Mouse (Mus musculus): Measurements from ENCODE around the gene L3hypdh. TPM values are rescaled to one million over a fixed set of nuclear protein-coding genes. Genes with fewer than 3 reads are reported as not detected.

The L3hypdh gene
- 9.9 and 10.0 TPM in 2 replicates for polyA plus RNA-seq (2016; fragmentation: Nextera tagmentation; extraction: Ambion mirVana)

- Histone ChIP-seq H3K9me3 (no peaks in the 10 kb centered on the region), H3K4me3 (peak within 1 kb of the TSS; percentile 53), H3K27me3 (replicated peaks) (no peaks in the 10 kb centered on the region), H3K4me2 (replicated peaks) (peak within 1 kb of the TSS; percentile 78), H3K36me3 (peaks cover 8% of the 10 kb centered on the region), H3K4me1 (peaks cover 26% of the 10 kb centered on the region), H3K9ac (peak within 1 kb of the TSS; percentile 76), H3K27ac (peak within 1 kb of the TSS; percentile 86)
- 1% methylated on average over 60 of the region's 60 CpGs for WGBS
- ATAC-seq (ENCODE audit: low FRiP score, low read depth), result peak; percentile 97
Observed at GRCm38 (mm10) chr12:72085329-72086165, at the start of gene L3hypdh, which contains the start of gene Jkamp. TSS of gene L3hypdh (minus strand) at chr12:72085439. TSS of gene Jkamp (plus strand) at chr12:72085589.

GRCm38 (mm10) chr12:72129203-72129602, 44.0 kb upstream of the L3hypdh start:
- 90% methylated on average over 10 of the region's 10 CpGs for WGBS
- ATAC-seq (ENCODE audit: low FRiP score, low read depth), result no peak
- Histone ChIP-seq H3K9me3 (0 out of 2 replicates have a peak, but pooled peaks cover 2% of the 10 kb centered on the region), H3K27me3 (replicated peaks) (no peaks in the 10 kb centered on the region), H3K9ac (no peak overlapping the region), H3K36me3 (no peaks in the 10 kb centered on the region), H3K27ac (no peak overlapping the region), H3K4me1 (no peaks in the 10 kb centered on the region), H3K4me2 (replicated peaks) (no peak overlapping the region), H3K4me3 (no peak overlapping the region)

GRCm38 (mm10) chr12:72115686-72116345, 30.6 kb upstream of the L3hypdh start:
- H3K36me3 ChIP-seq, result no peaks in the 10 kb centered on the region
- no peaks in the 10 kb centered on the region for H3K27me3 ChIP-seq (replicated peaks)
- no peak for ATAC-seq (ENCODE audit: low FRiP score, low read depth)
- H3K9ac ChIP-seq, result no peak overlapping the region
- no peak overlapping the region for H3K4me3 ChIP-seq
- no peaks in the 10 kb centered on the region for H3K9me3 ChIP-seq
- no peaks in the 10 kb centered on the region for H3K4me1 ChIP-seq
- WGBS, result 85% methylated on average over 22 of the region's 23 CpGs
- no peak overlapping the region for H3K27ac ChIP-seq
- no peak overlapping the region for H3K4me2 ChIP-seq (replicated peaks)

- H3K27ac ChIP-seq, result no peak overlapping the region
- H3K4me2 ChIP-seq (replicated peaks), result no peak overlapping the region
- no peaks in the 10 kb centered on the region for H3K9me3 ChIP-seq
- no peaks in the 10 kb centered on the region for H3K36me3 ChIP-seq
- no peak for ATAC-seq (ENCODE audit: low FRiP score, low read depth)
- 84% methylated on average over 6 of the region's 6 CpGs for WGBS
- H3K9ac ChIP-seq, result no peak overlapping the region
- H3K27me3 ChIP-seq (replicated peaks), result no peaks in the 10 kb centered on the region
- H3K4me3 ChIP-seq, result no peak overlapping the region
- no peaks in the 10 kb centered on the region for H3K4me1 ChIP-seq
Observed at GRCm38 (mm10) chr12:72115126-72115525, 29.9 kb upstream of the L3hypdh start.

GRCm38 (mm10) chr12:72104525-72105281, 19.5 kb upstream of the L3hypdh start:
- no peaks in the 10 kb centered on the region for H3K4me1 ChIP-seq
- no peaks in the 10 kb centered on the region for H3K27me3 ChIP-seq (replicated peaks)
- peaks cover 13% of the 10 kb centered on the region for H3K36me3 ChIP-seq
- no peak for ATAC-seq (ENCODE audit: low FRiP score, low read depth)
- no peak overlapping the region for H3K27ac ChIP-seq
- H3K4me2 ChIP-seq (replicated peaks), result 0 out of 2 replicates have a peak overlapping the region, but pooled peaks have one; percentile 20
- 24% methylated on average over 14 of the region's 14 CpGs for WGBS
- no peaks in the 10 kb centered on the region for H3K9me3 ChIP-seq
- H3K4me3 ChIP-seq, result no peak overlapping the region
- no peak overlapping the region for H3K9ac ChIP-seq

- peaks cover 13% of the 10 kb centered on the region for H3K36me3 ChIP-seq
- no peak overlapping the region for H3K9ac ChIP-seq
- H3K27ac ChIP-seq, result no peak overlapping the region
- H3K4me3 ChIP-seq, result no peak overlapping the region
- no peak for ATAC-seq (ENCODE audit: low FRiP score, low read depth)
- no peak overlapping the region for H3K4me2 ChIP-seq (replicated peaks)
- WGBS, result 87% methylated on average over 5 of the region's 5 CpGs
- no peaks in the 10 kb centered on the region for H3K4me1 ChIP-seq
- no peaks in the 10 kb centered on the region for H3K9me3 ChIP-seq
- no peaks in the 10 kb centered on the region for H3K27me3 ChIP-seq (replicated peaks)
Observed at GRCm38 (mm10) chr12:72104027-72104426, 18.8 kb upstream of the L3hypdh start.

- Histone ChIP-seq H3K27ac (no peak overlapping the region), H3K36me3 (peaks cover 20% of the 10 kb centered on the region), H3K9ac (no peak overlapping the region), H3K27me3 (replicated peaks) (no peaks in the 10 kb centered on the region), H3K4me2 (replicated peaks) (no peak overlapping the region), H3K9me3 (no peaks in the 10 kb centered on the region), H3K4me3 (no peak overlapping the region), H3K4me1 (no peaks in the 10 kb centered on the region)
- WGBS, result 83% methylated on average over 6 of the region's 6 CpGs
- no peak for ATAC-seq (ENCODE audit: low FRiP score, low read depth)
Observed at GRCm38 (mm10) chr12:72102776-72103175, 17.5 kb upstream of the L3hypdh start.

- Histone ChIP-seq H3K4me3 (no peak overlapping the region), H3K36me3 (peaks cover 72% of the 10 kb centered on the region), H3K27me3 (replicated peaks) (no peaks in the 10 kb centered on the region), H3K9ac (no peak overlapping the region), H3K9me3 (no peaks in the 10 kb centered on the region), H3K4me1 (no peaks in the 10 kb centered on the region), H3K4me2 (replicated peaks) (no peak overlapping the region), H3K27ac (no peak overlapping the region)
- ATAC-seq (ENCODE audit: low FRiP score, low read depth), result no peak
- 98% methylated on average over 8 of the region's 8 CpGs for WGBS
Observed at GRCm38 (mm10) chr12:72096966-72097365, 11.7 kb upstream of the L3hypdh start.

GRCm38 (mm10) chr12:72089802-72090201, 4.6 kb upstream of the L3hypdh start:
- H3K27me3 ChIP-seq (replicated peaks), result no peaks in the 10 kb centered on the region
- no peak overlapping the region for H3K4me2 ChIP-seq (replicated peaks)
- ATAC-seq (ENCODE audit: low FRiP score, low read depth), result no peak
- H3K36me3 ChIP-seq, result peaks cover 40% of the 10 kb centered on the region
- H3K9me3 ChIP-seq, result no peaks in the 10 kb centered on the region
- no peak overlapping the region for H3K9ac ChIP-seq
- 80% methylated on average over 4 of the region's 4 CpGs for WGBS
- H3K4me3 ChIP-seq, result no peak overlapping the region
- no peak overlapping the region for H3K27ac ChIP-seq
- H3K4me1 ChIP-seq, result peaks cover 14% of the 10 kb centered on the region

- Histone ChIP-seq H3K27ac (peak overlapping the region; percentile 86), H3K9me3 (no peaks in the 10 kb centered on the region), H3K4me1 (peaks cover 26% of the 10 kb centered on the region), H3K9ac (peak overlapping the region; percentile 76), H3K4me3 (peak overlapping the region; percentile 53), H3K4me2 (replicated peaks) (peak overlapping the region; percentile 78), H3K36me3 (peaks cover 9% of the 10 kb centered on the region), H3K27me3 (replicated peaks) (no peaks in the 10 kb centered on the region)
- 2% methylated on average over 18 of the region's 18 CpGs for WGBS
- no peak for ATAC-seq (ENCODE audit: low FRiP score, low read depth)
Observed at GRCm38 (mm10) chr12:72086166-72086825, 1.1 kb upstream of the L3hypdh start.

- Histone ChIP-seq H3K4me3 (peak overlapping the region; percentile 53), H3K9ac (peak overlapping the region; percentile 72), H3K36me3 (peaks cover 2% of the 10 kb centered on the region), H3K4me2 (replicated peaks) (peak overlapping the region; percentile 78), H3K27me3 (replicated peaks) (no peaks in the 10 kb centered on the region), H3K9me3 (no peaks in the 10 kb centered on the region), H3K4me1 (peaks cover 26% of the 10 kb centered on the region), H3K27ac (peak overlapping the region; percentile 66)
- no peak for ATAC-seq (ENCODE audit: low FRiP score, low read depth)
- WGBS, result under 1% methylated on average over 31 of the region's 31 CpGs
Observed at GRCm38 (mm10) chr12:72085024-72085328, 263 bp downstream of the L3hypdh start.
